Mouse (Mus musculus): ENCODE results near the gene Sel1l. TPM values are rescaled to one million over a fixed set of nuclear protein-coding genes. Genes with fewer than 3 reads are reported as not detected.
A peak's percentile ranks its signal among the peaks of the same experiment; 100 is the strongest.

The Sel1l gene
- total and polyA plus RNA-seq, 3 experiments: 19.5 to 64.9 (median 64.5) TPM

DNA sequence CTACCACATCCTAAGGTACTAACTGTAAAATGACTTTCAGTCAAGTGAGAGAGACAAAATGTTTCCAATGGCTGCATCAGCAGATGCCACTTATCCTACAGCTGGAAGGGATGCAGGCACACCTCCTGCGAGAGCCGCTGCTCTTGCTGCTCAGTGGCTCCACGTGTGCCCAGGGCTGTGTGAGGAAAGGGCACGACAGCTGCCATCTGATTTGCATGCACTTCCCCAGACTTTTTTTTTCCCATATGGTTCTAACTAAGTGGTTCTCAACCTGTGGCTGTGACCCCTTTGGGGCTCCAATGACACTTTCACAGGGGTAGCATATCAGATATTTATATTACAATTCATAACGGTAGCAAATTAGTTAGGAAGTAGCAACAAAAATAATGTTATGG, 15.0 kb downstream of the Sel1l start:
- H3K4me3 ChIP-seq: no peak overlapping the region
- no peak for DNase-seq
- no peaks in the 10 kb centered on the region for H3K27me3 ChIP-seq (ENCODE audit: control insufficient read depth, insufficient read depth, low read length)
- H3K27ac ChIP-seq: no peak overlapping the region
- TF ChIP-seq EP300 (IDR thresholded peaks at IDR 0.05; ENCODE audit: insufficient read depth, low read depth, low read length) (no peak), CTCF (IDR thresholded peaks at IDR 0.05) (no peak), POLR2A (IDR thresholded peaks at IDR 0.05; ENCODE audit: insufficient read depth, low read depth, low read length) (no peak)
- intact Hi-C loops (cut with DNase I): no loop called here
- H3K9ac ChIP-seq (ENCODE audit: low read depth, low read length): no peak overlapping the region
- WGBS: 86% methylated on average over 5 of the region's 5 CpGs
- no peaks in the 10 kb centered on the region for H3K4me1 ChIP-seq (ENCODE audit: control insufficient read depth, insufficient read depth, low read length)
- H3K79me2 ChIP-seq (replicated peaks; ENCODE audit: control insufficient read depth, insufficient read depth, low read length): no peaks in the 10 kb centered on the region
- peaks cover 6% of the 10 kb centered on the region for H3K36me3 ChIP-seq (ENCODE audit: control insufficient read depth, insufficient read depth, low read length)

DNA sequence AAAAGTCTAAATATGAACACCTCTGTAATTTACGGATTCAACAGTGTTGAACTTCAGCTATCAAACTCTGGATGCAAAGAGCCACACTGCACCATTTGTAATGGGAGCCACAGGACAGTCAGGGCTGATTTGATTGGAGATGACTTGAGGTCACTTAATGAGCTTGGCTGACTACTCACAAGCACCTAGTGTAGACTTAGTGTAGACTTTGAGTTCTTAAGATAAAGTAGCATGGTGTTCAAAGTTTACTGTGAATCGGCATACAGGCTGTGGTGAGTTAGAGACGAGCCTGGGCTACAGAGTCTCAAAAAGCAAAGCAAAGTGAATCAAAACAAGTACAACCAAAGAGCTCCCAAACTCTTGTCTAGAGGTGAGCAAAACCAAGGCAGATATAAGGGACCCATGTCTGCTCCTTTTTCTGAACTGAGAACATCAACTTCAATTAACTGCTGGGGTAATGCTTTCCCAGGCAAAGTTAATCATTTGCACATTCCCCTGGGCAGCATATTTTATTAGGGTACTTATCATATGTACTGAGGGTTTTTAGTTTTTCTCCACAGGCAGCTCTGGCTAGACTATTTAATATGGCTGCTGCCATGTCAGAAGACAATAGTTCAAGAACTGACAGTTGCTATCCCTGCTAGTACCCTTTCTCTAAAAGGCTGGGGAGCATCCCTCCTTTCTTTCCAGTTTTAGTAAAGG, 15.6 kb downstream of the Sel1l start:
- no peak overlapping the region for H3K27ac ChIP-seq
- no peak overlapping the region for H3K4me3 ChIP-seq
- TF ChIP-seq CTCF (IDR thresholded peaks at IDR 0.05) (no peak), POLR2A (IDR thresholded peaks at IDR 0.05; ENCODE audit: insufficient read depth, low read depth, low read length) (no peak), EP300 (IDR thresholded peaks at IDR 0.05; ENCODE audit: insufficient read depth, low read depth, low read length) (no peak)
- peaks cover 6% of the 10 kb centered on the region for H3K36me3 ChIP-seq (ENCODE audit: control insufficient read depth, insufficient read depth, low read length)
- WGBS: 90% methylated on average over 3 of the region's 3 CpGs
- H3K4me1 ChIP-seq (ENCODE audit: control insufficient read depth, insufficient read depth, low read length): no peaks in the 10 kb centered on the region
- intact Hi-C loops (cut with DNase I): no loop called here
- DNase-seq: no peak
- H3K79me2 ChIP-seq (replicated peaks; ENCODE audit: control insufficient read depth, insufficient read depth, low read length): no peaks in the 10 kb centered on the region
- no peak overlapping the region for H3K9ac ChIP-seq (ENCODE audit: low read depth, low read length)
- no peaks in the 10 kb centered on the region for H3K27me3 ChIP-seq (ENCODE audit: control insufficient read depth, insufficient read depth, low read length)

DNA sequence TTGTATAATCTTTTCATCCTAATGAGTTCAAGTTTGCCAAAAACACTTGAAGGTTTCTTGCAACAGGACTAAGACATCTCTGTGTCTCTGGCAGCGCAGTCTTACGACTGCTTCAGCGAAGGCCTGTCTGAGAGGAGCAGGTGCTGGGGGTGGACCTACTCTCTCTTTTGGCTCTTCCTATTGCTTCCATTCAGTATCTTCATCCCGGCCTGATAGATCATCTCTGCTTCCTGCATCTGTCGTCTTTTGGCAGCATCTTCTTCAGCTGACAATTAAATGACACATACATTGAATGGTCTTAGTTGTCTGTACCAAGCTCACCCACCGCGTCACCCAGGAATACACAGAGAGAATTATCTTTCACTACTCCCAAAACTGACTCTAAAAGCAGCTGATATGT, 17.5 kb downstream of the Sel1l start:
- TF ChIP-seq CTCF (IDR thresholded peaks at IDR 0.05) (no peak), POLR2A (IDR thresholded peaks at IDR 0.05; ENCODE audit: insufficient read depth, low read depth, low read length) (no peak), EP300 (IDR thresholded peaks at IDR 0.05; ENCODE audit: insufficient read depth, low read depth, low read length) (no peak)
- intact Hi-C loops (cut with DNase I): no loop called here
- 86% methylated on average over 7 of the region's 7 CpGs for WGBS
- H3K36me3 ChIP-seq (ENCODE audit: control insufficient read depth, insufficient read depth, low read length): peaks cover 6% of the 10 kb centered on the region
- no peak for DNase-seq
- no peak overlapping the region for H3K27ac ChIP-seq
- H3K79me2 ChIP-seq (replicated peaks; ENCODE audit: control insufficient read depth, insufficient read depth, low read length): no peaks in the 10 kb centered on the region
- H3K9ac ChIP-seq (ENCODE audit: low read depth, low read length): no peak overlapping the region
- no peaks in the 10 kb centered on the region for H3K4me1 ChIP-seq (ENCODE audit: control insufficient read depth, insufficient read depth, low read length)
- H3K4me3 ChIP-seq: no peak overlapping the region
- H3K27me3 ChIP-seq (ENCODE audit: control insufficient read depth, insufficient read depth, low read length): no peaks in the 10 kb centered on the region

DNA sequence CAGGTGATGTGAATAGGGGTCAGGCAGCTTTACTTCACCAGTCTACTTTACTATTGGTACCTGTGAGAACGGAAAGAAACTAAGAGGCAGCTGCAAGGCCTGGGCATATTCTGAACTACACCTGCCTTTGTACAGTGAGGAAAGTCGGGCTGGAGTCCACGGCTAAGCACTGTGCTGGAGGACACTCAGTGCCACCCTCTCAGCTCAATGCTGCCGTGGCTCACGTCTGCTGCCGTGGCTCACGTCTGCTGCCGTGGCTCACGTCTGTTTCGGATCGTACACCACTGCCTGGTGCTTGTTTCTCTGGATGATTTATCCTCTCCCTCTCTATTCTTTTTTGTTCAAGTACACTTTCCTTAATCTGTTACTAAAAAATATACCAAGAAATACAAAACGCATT, 28.5 kb downstream of the Sel1l start:
- no peak overlapping the region for H3K27ac ChIP-seq
- H3K79me2 ChIP-seq (replicated peaks; ENCODE audit: control insufficient read depth, insufficient read depth, low read length): no peaks in the 10 kb centered on the region; the same call in 1 of the 2 replicates
- WGBS: 93% methylated on average over 12 of the region's 12 CpGs
- no peak overlapping the region for H3K4me3 ChIP-seq
- H3K4me1 ChIP-seq (ENCODE audit: control insufficient read depth, insufficient read depth, low read length): no peaks in the 10 kb centered on the region
- DNase-seq: no peak
- no peaks in the 10 kb centered on the region; the same call in 1 of the 2 replicates for H3K36me3 ChIP-seq (ENCODE audit: control insufficient read depth, insufficient read depth, low read length)
- no peak overlapping the region for H3K9ac ChIP-seq (ENCODE audit: low read depth, low read length)
- no peaks in the 10 kb centered on the region for H3K27me3 ChIP-seq (ENCODE audit: control insufficient read depth, insufficient read depth, low read length)
- intact Hi-C loops (cut with DNase I): no loop called here
- TF ChIP-seq EP300 (IDR thresholded peaks at IDR 0.05; ENCODE audit: insufficient read depth, low read depth, low read length) (no peak), POLR2A (IDR thresholded peaks at IDR 0.05; ENCODE audit: insufficient read depth, low read depth, low read length) (no peak), CTCF (IDR thresholded peaks at IDR 0.05) (no peak)

DNA sequence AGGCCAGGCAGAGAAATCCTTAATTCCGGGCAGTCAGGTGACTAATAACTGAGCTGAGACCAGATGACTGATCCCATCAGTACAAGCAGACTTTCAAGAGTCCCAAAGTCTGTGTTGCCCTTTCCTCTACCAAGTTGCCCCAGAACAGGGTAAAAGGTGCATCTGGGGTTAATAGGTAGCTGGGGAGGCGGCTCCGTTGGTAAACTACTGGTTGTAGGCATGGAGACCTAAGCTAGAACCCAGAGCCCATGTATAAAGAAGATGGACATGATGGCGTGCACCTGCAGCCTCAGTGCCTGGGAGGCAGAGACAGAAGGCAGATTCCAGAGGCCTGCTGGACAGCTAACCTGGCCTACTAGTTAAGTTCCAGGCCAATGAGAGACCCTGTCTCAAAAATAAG, 30.2 kb downstream of the Sel1l start:
- H3K27ac ChIP-seq: no peak overlapping the region
- no peak overlapping the region for H3K4me3 ChIP-seq
- H3K27me3 ChIP-seq (ENCODE audit: control insufficient read depth, insufficient read depth, low read length): no peaks in the 10 kb centered on the region
- no peak for DNase-seq
- H3K79me2 ChIP-seq (replicated peaks; ENCODE audit: control insufficient read depth, insufficient read depth, low read length): no peaks in the 10 kb centered on the region; the same call in 1 of the 2 replicates
- no peaks in the 10 kb centered on the region; the same call in 1 of the 2 replicates for H3K36me3 ChIP-seq (ENCODE audit: control insufficient read depth, insufficient read depth, low read length)
- no peaks in the 10 kb centered on the region for H3K4me1 ChIP-seq (ENCODE audit: control insufficient read depth, insufficient read depth, low read length)
- H3K9ac ChIP-seq (ENCODE audit: low read depth, low read length): no peak overlapping the region
- intact Hi-C loops (cut with DNase I): no loop called here
- 91% methylated on average over 4 of the region's 4 CpGs for WGBS
- no peak for TF ChIP-seq POLR2A (IDR thresholded peaks at IDR 0.05; ENCODE audit: insufficient read depth, low read depth, low read length)

DNA sequence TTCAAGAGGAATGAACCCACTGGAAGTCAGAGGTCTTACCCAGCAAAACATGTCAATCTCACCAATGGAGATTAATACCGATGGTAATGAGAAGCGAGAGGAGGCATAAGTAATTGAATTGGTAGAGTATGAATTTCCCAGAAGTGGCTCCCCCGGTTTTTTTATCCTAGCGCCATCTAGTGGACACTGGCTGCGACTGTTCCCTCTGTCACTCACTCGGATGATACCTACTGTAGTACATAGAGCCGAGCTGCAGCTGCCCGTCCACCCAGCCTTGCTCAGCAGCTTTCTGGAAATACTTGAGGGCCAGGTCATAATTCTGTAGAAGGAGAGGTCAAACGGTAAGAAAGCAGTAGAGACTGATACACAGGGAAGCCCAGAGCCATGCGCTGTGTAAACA, 33.0 kb downstream of the Sel1l start:
- Histone ChIP-seq H3K4me3 (no peak overlapping the region), H3K27me3 (ENCODE audit: control insufficient read depth, insufficient read depth, low read length) (no peaks in the 10 kb centered on the region), H3K27ac (no peak overlapping the region), H3K4me1 (ENCODE audit: control insufficient read depth, insufficient read depth, low read length) (no peaks in the 10 kb centered on the region), H3K9ac (ENCODE audit: low read depth, low read length) (no peak overlapping the region), H3K36me3 (ENCODE audit: control insufficient read depth, insufficient read depth, low read length) (no peaks in the 10 kb centered on the region), H3K79me2 (replicated peaks; ENCODE audit: control insufficient read depth, insufficient read depth, low read length) (no peaks in the 10 kb centered on the region; the same call in 1 of the 2 replicates)
- WGBS: 31% methylated on average over 10 of the region's 10 CpGs
- peak; percentile 25 to 44 for DNase-seq
- intact Hi-C loops (cut with DNase I): no loop called here
- TF ChIP-seq POLR2A (IDR thresholded peaks at IDR 0.05; ENCODE audit: insufficient read depth, low read depth, low read length) (no peak), CTCF (IDR thresholded peaks at IDR 0.05) (peak; percentile 92)

Measured in heart, adult 2 months (tissue).